Mouse (Mus musculus) liver, postnatal 0 days (tissue): ENCODE results near the gene Wdr25.

Experiments used
- CTCF ChIP-seq: sonication (generic); IDR thresholded peaks from 2 replicates; pipeline ENCODE4 v1.5.1; 2016; ENCODE audit warnings: antibody characterized with exemption, low read depth
- EP300 ChIP-seq: IDR thresholded peaks from 2 replicates; pipeline ENCODE4 v1.6.1; 2016; ENCODE audit warnings: antibody characterized with exemption, low read depth, mild to moderate bottlenecking

DNA sequence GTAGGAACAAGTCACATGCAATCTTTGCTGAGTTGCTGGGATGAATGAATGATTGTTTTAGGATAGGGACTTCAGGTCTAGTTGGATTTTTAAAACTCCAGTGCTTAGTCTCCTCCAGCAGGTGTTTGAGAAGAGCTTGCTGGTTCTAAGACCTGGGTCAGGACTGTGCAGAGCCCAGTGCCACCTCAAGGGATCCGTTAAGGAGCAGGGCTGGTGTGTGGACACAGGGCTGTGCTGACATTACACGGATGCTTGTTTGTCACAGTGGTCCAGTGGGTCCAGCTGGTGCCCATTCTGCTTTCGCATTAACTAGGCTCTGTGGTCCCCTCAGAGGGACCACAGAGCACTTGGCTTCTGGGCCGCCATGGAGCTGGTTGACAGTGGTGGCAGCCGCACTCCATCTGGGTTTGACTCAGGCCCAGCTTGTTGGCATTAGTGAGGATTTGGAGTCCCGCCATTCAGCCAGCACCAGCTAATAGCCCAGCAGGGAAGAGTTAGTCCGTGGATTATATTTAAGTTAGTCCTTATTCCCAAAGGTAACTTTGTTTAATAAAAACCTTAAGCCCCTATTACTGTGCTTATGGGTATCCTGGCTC is 23.1 kb downstream of the Wdr25 start:
- TF ChIP-seq CTCF: no peak
- TF ChIP-seq EP300: no peak
